Mouse (Mus musculus) left cerebral cortex, adult 2 months (tissue): Measurements from ENCODE around the gene Tldc2. TPM values are rescaled to one million over a fixed set of nuclear protein-coding genes. Genes with fewer than 3 reads are reported as not detected.

ENCODE experiments used
- DNase-seq, 2 experiments: peaks; one replicate each; pipeline ENCODE4 v3.0.0; 2021 to 2022; ENCODE audit warnings: low spot score in 2 of 2, mixed read lengths in 1 of 2; ENCODE audit errors: extremely low spot score in 1 of 2
- H3K27ac ChIP-seq: fragments of 200-600 bp; 2 replicates; pipeline ENCODE4 v1.8.1; 2022
- H3K4me3 ChIP-seq: fragments of 200-600 bp; 2 replicates; pipeline ENCODE4 v1.8.1; 2022
- CTCF ChIP-seq: fragments of 200-600 bp; IDR thresholded peaks from 2 replicates; pipeline ENCODE4 v1.8.1; 2022; ENCODE audit warnings: antibody characterized with exemption, mild to moderate bottlenecking, moderate library complexity
- intact Hi-C: fragments of 180-260 bp; cut with DNase I; formaldehyde crosslinking; loops from one replicate; pipeline ENCODE4 v1.15.1; 2025
- total RNA-seq, 2 experiments: library from RNA; stranded (reverse); gene quantifications; 2 replicates each; pipeline ENCODE4 v1.2.3; 2021

Gene Tldc2
- total RNA-seq, 2 experiments from 2014 or later = not detected

DNA sequence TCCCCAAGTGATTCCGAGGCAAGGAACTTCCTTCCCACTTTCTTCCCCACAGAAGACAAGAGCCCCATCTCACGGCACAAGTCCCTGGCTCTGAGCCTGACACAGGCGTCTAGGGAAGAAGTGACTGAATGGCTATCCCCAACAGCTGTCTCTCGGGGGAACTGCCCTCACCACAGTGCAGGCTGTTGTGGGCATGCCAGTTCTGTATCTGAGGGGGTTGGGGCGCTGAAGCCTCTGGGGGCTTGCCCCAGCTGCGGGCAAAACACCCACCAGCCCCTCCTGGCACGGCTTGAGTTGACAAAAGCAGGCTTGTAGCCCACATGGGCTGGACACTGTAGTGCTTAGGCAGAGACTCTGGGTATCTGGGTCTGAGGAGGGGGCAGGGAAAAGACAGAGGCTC lies 22.7 kb upstream of the Tldc2 start:
- intact Hi-C loops = no loop called here
- no peak for DNase-seq
- no peak for TF ChIP-seq CTCF
- H3K4me3 ChIP-seq = no peak overlapping the region
- H3K27ac ChIP-seq = peak overlapping the region; percentile 59

DNA sequence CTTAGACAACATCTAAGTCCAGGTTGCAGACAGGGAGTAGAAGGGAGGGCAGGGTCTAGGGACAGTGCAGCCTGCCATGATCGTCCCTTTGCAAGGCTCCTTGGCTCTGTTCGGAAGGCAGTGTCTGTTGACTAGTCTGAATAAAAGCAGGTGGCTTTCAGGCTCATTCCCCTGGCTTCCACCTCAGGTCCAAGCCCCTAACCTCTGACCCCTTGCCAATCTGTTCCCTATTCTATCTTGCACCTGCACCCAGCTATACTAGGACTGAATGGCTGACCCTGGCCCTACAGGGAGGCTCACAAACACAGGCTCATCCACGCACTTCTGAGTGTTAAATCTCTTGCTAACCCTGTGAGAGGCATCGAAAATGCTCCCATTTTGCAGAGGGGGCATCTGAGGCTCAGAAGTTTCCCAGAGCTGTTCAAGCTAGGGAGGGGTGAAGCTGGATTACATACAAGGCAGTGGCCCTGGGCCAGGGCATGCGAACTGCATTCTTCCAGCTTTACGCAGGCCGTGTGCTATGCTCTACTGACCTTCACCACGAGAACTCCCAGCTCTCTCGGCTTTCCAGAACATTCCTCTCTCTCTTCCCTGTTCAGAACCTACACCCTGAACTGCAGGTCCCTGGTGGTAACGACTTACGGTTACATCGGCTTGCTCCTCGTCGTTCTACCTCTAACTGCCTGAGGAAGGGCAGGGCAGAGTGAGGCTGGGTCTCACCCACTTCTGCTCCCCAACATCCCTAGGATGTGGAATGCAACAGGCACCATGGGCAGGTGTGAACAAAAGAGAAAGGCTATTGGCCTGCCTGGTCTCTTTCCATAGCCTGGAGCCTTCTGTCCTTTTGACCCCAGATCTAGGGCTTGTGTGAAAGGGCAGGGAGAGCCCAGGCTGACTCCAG lies 21.6 kb upstream of the Tldc2 start:
- no peak for DNase-seq
- Histone ChIP-seq H3K4me3 (no peak overlapping the region), H3K27ac (peak overlapping the region; percentile 59)
- intact Hi-C loops = no loop called here
- TF ChIP-seq CTCF = no peak

DNA sequence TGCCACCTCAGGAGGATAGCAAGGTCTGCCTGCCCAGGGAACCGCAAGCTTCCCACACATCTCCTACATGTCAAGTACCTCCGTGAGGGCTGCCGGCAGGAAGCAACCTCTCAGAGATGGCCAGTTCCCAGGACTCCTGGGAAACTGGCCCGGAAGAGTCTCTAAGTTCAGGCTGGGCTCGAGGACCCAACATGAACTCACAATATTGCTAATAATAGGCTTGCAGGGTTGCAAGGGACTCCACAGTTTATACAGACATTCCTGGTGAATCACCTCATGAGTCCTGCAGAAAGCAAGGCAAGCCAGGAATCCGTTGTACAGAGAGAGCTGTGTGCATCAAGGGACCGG lies 21.0 kb upstream of the Tldc2 start:
- intact Hi-C loops = no loop called here
- Histone ChIP-seq H3K4me3 (no peak overlapping the region), H3K27ac (no peak overlapping the region; the same call in 1 of the 2 replicates)
- no peak for DNase-seq
- no peak for TF ChIP-seq CTCF

DNA sequence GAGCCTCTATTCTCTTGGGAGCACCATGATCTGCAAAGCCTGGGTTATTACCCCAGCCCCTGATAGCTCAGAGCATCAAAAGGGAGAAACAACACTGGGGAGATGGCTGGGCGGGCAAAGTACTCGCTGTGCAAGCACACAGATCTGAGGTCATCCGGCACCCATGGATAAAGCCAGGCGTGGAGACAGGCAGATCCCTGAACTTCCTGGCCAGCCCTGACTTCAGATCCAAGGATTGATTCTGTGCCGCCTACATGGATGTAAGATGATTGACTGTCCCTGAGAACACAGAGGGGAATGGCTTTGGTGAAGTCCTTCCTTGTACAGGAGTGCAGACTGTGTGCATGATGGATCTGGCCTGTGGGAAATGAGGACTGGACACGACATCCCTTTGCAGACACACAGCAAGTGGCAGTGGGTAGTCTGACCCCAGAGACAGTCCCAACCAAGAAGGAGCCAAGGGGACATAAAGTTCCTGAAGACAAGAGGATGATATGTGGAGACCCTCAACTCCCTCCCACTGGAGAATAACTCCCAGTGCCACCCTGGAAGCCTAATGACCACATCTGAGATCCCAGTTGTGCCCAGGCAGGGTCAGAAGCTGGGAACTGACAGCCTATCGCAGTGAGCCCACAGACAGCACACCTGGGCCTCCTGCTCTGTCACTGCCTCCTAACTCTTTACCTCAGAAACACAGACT lies 20.0 kb upstream of the Tldc2 start:
- DNase-seq = no peak
- Histone ChIP-seq H3K27ac (no peak overlapping the region), H3K4me3 (no peak overlapping the region)
- no peak for TF ChIP-seq CTCF
- intact Hi-C loops = no loop called here

DNA sequence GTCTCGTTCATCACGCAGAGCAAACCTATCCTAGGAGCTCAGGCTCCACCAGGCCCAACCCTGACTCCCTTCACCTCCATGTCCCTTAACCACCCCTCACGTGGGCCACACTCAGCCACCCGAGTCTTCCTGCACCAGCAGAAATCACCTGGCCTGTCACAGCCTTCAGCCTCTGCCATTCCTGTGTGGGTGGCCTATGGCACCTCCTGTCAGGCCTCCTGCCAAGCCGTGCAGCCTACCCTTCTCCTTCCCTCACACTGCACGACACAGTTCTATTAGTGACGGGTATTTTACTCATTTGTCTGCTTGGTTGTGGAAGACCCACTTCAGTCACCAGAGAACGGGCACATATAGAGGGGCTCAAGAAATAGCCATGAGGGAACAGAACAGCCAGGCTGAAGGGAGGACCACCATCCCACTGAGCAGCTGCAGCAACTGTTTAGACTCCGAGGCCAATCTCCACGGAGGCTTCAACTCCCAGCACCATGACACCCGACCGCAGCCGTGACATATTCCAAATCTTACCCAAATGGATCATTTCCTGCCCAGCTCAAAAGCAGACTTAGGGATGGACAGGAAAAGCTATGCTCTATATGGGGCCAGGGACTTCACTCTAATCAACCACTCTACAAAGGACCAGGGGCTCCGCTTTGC lies 18.0 kb upstream of the Tldc2 start:
- intact Hi-C loops = no loop called here
- Histone ChIP-seq H3K27ac (peak overlapping the region; percentile 38; the same call in 1 of the 2 replicates), H3K4me3 (no peak overlapping the region)
- TF ChIP-seq CTCF = no peak
- DNase-seq = no peak

DNA sequence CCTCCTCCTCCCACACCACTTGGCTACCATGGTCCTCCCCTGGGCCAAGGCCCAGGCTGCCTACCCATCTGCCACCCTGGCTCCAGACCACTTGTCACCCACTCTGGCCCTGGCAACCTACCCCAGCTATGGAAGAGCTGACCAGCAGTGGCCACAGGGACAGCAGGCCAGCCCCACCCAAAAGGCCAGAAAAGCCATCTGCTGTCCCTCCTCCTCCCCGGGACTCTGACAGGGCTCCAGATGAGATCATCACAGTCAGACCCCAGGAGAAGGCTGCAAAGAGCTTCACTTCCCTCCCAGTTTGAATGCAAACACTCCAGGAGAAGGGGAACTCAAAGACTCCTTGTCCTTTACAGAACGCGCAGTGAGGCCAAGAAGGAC lies 17.5 kb upstream of the Tldc2 start:
- TF ChIP-seq CTCF = no peak
- peak overlapping the region; percentile 38 for H3K27ac ChIP-seq
- H3K4me3 ChIP-seq = no peak overlapping the region
- DNase-seq = no peak
- intact Hi-C loops = no loop called here

DNA sequence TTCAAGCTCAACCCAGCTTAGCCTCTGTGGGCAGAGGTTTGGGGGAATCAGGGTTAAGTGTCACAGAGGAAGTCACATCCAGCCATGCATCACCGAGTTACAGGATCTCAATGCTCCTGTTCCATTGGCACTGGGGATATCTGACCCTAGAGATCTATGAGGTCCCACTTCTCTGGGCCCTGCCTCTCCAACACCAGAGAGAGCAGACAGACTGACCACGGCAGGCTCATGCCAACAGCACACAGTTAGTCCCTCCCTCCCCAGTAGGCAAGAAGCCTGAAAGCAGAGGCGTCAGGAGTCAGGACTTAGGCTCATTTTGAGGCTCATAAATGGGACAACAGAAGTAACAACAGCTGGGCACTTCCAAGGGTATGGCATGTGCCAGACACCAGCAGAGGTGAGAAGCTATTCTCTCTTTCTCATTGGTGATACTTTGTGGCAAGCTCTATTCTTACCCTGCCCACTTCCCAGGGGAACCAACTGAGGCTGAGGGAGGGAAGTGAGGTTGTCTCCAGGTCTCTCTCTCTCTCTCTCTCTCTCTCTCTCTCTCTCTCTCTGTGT lies 17.0 kb upstream of the Tldc2 start:
- intact Hi-C loops = no loop called here
- TF ChIP-seq CTCF = no peak
- H3K27ac ChIP-seq = peak overlapping the region; percentile 38
- no peak overlapping the region for H3K4me3 ChIP-seq
- DNase-seq = no peak

DNA sequence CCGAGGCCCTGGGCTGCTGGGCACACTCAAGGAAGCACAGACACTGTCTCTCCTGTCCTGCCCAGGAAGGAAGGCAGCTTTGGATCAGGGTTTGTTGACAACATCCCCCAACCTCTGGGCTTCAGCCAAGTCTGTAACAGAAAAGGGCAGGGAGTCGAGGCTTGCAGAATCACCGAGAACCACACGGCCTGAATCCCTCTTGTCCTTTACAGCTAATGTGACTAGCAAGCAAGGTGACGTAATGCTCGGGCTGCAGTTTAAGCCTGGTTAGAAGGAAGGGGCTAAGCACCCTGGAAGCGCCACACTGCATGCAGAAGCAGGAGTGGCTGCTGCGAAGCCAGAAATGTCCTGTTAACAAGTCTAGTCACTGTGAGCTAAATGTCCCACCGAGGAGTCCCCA lies 16.5 kb upstream of the Tldc2 start:
- Histone ChIP-seq H3K4me3 (no peak overlapping the region), H3K27ac (peak overlapping the region; percentile 26; the same call in 1 of the 2 replicates)
- DNase-seq = no peak
- intact Hi-C loops = no loop called here
- no peak for TF ChIP-seq CTCF

DNA sequence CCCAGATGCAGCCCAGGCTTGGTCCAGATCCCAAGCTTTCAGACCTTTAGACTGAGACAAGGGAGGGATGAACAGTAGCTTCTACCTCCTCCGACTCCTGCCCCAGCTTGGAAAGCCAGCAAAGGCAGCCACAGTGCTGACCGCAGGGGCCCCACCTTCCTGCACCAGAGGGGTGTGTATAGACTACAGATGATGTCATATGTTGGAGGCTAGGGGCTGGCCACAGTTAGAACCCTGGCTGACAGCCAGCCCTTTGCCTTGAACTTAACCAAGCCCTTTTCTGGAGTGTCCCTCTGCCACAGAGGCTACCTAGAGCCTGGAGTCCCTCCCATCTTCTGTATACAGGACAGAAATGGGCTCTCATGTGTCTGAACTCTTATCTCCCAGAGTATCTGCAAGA lies 15.3 kb upstream of the Tldc2 start:
- Histone ChIP-seq H3K27ac (no peak overlapping the region), H3K4me3 (no peak overlapping the region)
- DNase-seq = no peak
- intact Hi-C loops = no loop called here
- TF ChIP-seq CTCF = no peak

DNA sequence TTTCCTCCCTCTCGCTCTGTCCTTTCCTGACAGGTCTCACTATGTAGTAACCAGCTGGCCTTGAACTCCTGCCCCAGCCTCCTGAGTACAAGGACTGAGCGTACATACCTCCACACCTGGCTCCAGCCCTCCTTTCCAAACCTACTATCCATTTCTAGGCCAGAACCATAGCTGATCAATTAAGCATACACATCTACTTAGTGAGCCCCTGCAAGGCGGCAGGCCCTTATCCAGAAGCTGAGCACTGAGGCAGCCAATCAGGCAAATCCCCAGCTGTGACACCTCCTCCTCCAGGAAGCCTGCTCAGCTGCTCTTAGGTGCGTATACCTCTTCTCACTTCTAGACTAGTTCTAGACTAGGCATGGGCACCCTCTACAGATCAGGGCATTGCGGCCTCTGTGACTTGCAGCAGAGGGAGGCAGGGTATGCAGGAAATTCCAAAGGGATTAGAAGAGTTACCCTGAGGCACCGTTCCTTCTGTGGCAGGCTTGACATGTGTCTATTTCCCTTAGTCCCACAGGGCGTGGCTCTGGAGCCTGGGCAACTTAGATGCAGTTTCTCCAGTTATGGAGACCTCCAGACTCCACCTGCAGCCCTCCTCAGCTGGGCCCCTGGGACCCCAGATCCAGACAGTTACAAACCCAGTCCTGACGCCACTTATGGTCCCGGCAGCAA lies 14.4 kb upstream of the Tldc2 start:
- no peak overlapping the region for H3K27ac ChIP-seq
- intact Hi-C loops = no loop called here

DNA sequence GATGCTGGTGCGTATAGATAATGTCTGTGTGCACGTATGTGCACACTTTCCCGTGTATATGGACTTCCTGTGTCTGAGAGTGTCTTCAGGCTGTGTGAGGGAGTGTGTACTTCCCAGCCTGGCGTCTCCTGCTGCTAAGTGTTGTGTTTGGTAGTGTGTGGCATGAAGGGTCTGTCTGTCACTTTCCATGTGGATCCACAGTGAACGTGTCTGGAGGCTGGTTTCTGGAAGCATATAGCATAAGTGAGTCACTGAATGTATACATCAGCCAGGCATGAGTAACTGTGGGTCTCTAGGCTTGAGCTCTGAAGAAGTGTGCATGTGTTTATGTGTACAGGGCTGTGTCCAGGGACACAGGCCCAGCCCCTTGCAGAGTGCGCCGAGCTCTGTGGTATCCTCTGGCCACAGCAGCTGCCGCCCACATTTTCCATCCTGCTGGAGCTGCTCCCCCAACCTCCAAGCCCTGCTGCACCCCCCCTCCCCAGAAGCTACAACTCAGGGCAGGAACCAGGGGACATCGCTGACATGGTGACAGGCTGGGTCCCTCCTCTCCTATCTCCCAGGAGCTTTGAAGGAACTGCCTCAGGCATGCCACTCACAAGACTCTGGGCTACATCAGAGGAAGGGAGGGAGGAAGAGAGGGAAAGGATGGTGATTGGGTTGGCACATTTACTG lies 13.3 kb upstream of the Tldc2 start:
- no peak overlapping the region for H3K27ac ChIP-seq
- no peak for TF ChIP-seq CTCF
- intact Hi-C loops = no loop called here
- no peak for DNase-seq
- no peak overlapping the region for H3K4me3 ChIP-seq

More for the DNA sequence above, 14.4 kb upstream of the Tldc2 start:
- no peak overlapping the region for H3K4me3 ChIP-seq
- TF ChIP-seq CTCF = no peak
- no peak for DNase-seq
